Mouse (Mus musculus): ENCODE measurements around the gene Bnip1. TPM values are rescaled to one million over a fixed set of nuclear protein-coding genes. Genes with fewer than 3 reads are reported as not detected.

Bnip1 gene
- polyA plus RNA-seq (2012; fragmentation: generic; extraction: Trizol): 10 to 100 TPM; 36.3 to 48.4 TPM

DNA sequence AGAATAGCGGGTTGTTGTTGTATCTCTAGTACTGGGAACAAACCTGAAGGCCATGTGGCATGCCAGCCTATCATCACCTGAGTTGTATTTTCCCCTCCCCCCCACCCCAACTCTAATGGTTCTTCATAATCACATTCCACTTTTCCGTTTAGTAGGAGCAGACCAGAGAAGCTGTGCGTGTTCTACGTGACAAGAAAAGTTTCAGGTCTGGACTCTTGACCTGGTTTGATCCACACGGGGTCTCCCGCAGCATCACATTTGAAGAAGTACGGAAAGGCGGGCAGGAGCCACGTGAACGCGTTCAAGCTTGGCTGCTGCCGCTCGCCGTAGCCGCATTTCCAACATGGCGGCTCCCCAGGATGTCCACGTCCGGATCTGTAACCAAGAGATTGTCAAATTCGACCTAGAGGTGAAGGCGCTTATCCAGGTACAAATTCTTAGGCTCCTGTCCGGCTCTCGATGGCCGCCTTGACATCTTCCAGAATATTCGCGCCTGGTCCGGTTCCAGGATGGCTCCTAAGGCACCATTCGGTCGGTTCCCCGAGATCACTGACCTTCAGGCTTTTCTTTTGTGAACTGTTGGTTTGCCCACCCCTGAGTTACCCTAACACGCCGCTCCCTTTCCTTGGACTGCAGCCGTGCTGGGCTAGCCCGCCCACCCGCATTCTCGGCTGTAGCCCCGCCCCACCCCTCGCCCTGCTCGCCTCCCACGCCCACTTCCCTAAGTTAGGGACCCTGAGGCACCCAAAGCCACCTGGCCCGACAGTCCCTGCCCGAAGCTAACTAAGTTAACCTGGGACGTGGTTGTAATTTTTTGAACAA, at the start of gene Bnip1:
Gene Bnip1 (plus strand): TSS at position 317 of the 822 bp plus-strand sequence.

Other genes starting within 250 kb of the Bnip1 start
- 100 to 1,000 TPM; 102 to 129 TPM for gene Ergic1, start 219.6 kb upstream of the Bnip1 start, polyA plus RNA-seq (2012; fragmentation: generic; extraction: Trizol)
- gene Dusp1, start 218.9 kb upstream of the Bnip1 start, polyA plus RNA-seq (2012; fragmentation: generic; extraction: Trizol): 10 to 100 TPM in 1 of 2 experiments, 1 to 10 TPM in 1; 5.7 to 16.7 TPM
- gene Atp6v0e, start 117.8 kb upstream of the Bnip1 start, polyA plus RNA-seq (2012; fragmentation: generic; extraction: Trizol): 100 to 1,000 TPM; 253 to 341 TPM
- gene Crebrf, start 65.4 kb upstream of the Bnip1 start, polyA plus RNA-seq (2012; fragmentation: generic; extraction: Trizol): 1 to 10 TPM in 1 of 2 experiments, under 1 TPM in 1; 0.06 to 2.4 TPM
- gene Nkx2-5, start 63.9 kb downstream of the Bnip1 start, polyA plus RNA-seq (2012; fragmentation: generic; extraction: Trizol): under 1 TPM in 1 of 2 experiments, not detected in 1; 0.04 TPM
- 10 to 100 TPM; 11.1 to 31.7 TPM for gene Kifc5b, start 136.0 kb downstream of the Bnip1 start, polyA plus RNA-seq (2012; fragmentation: generic; extraction: Trizol)
- 10 to 100 TPM in 1 of 2 experiments, 1 to 10 TPM in 1; 6.1 to 31.6 TPM for gene Phf1, start 152.0 kb downstream of the Bnip1 start, polyA plus RNA-seq (2012; fragmentation: generic; extraction: Trizol)
- gene Cuta, start 158.5 kb downstream of the Bnip1 start, polyA plus RNA-seq (2012; fragmentation: generic; extraction: Trizol): 100 to 1,000 TPM; 240 to 326 TPM
- 10 to 100 TPM in 1 of 2 experiments, under 1 TPM in 1; 0.30 to 12.1 TPM for gene Syngap1, start 160.2 kb downstream of the Bnip1 start, polyA plus RNA-seq (2012; fragmentation: generic; extraction: Trizol)
- 1 to 10 TPM; 3.1 to 8.4 TPM for gene Zbtb9, start 192.1 kb downstream of the Bnip1 start, polyA plus RNA-seq (2012; fragmentation: generic; extraction: Trizol)
- gene Bak1, start 247.9 kb downstream of the Bnip1 start, polyA plus RNA-seq (2012; fragmentation: generic; extraction: Trizol): 100 to 1,000 TPM; 107 to 169 TPM